Mouse (Mus musculus) C2C12 (cell line): ENCODE data around the gene Slc10a2. TPM values are rescaled to one million over a fixed set of nuclear protein-coding genes. Genes with fewer than 3 reads are reported as not detected.
"Not testable (repeated sequence)": the region's sequence is repeated elsewhere in the genome, so short reads cannot be mapped to it uniquely, and the experiment has no call there.

Experiments used
- H3K27me3 ChIP-seq: one replicate; pipeline ENCODE4 v1.6.1; 2011; ENCODE audit not compliant: control insufficient read depth, insufficient read depth, insufficient read length
- H3K36me3 ChIP-seq: one replicate; pipeline ENCODE4 v1.6.1; 2011; ENCODE audit not compliant: control insufficient read depth, insufficient read depth
- H3K4me3 ChIP-seq: one replicate; pipeline ENCODE4 v1.5.1; 2011; ENCODE audit warnings: mild to moderate bottlenecking, control low read depth; ENCODE audit not compliant: poor library complexity, insufficient read depth, severe bottlenecking
- H3K79me2 ChIP-seq: one replicate; pipeline ENCODE4 v1.6.1; 2011; ENCODE audit not compliant: control insufficient read depth, insufficient read depth
- H3K79me3 ChIP-seq: one replicate; pipeline ENCODE4 v1.6.1; 2011; ENCODE audit warnings: low read depth, control low read depth
- H3ac ChIP-seq: one replicate; pipeline ENCODE3; 2011; ENCODE audit warnings: low read depth; ENCODE audit not compliant: control insufficient read depth, insufficient read length
- CEBPB ChIP-seq: IDR thresholded peaks from one replicate; pipeline ENCODE4 v1.6.1; 2011; ENCODE audit warnings: low read depth, mild to moderate bottlenecking, control low read depth, moderate library complexity
- CTCF ChIP-seq: IDR thresholded peaks from one replicate; pipeline ENCODE4 v1.5.1; 2011; ENCODE audit not compliant: control insufficient read depth, insufficient read depth, insufficient read length
- FOSL1 ChIP-seq: IDR thresholded peaks from one replicate; pipeline ENCODE4 v1.8.0; 2011; ENCODE audit warnings: mild to moderate bottlenecking, low read length; ENCODE audit not compliant: poor library complexity, insufficient read depth, severe bottlenecking
- MAX ChIP-seq: IDR thresholded peaks from one replicate; pipeline ENCODE4 v1.6.1; 2011; ENCODE audit warnings: mild to moderate bottlenecking, control low read depth
- MYOD1 ChIP-seq: IDR thresholded peaks from one replicate; pipeline ENCODE4 v1.6.1; 2011; ENCODE audit warnings: low read depth; ENCODE audit not compliant: control insufficient read depth, insufficient read length
- MYOG ChIP-seq: IDR thresholded peaks from one replicate; pipeline ENCODE4 v1.6.1; 2011; ENCODE audit not compliant: control insufficient read depth, insufficient read length; ENCODE audit errors: extremely low read depth
- USF1 ChIP-seq: IDR thresholded peaks from one replicate; pipeline ENCODE4 v1.6.1; 2011; ENCODE audit warnings: low read depth, mild to moderate bottlenecking, control low read depth, moderate library complexity
- polyA plus RNA-seq: library from polyadenylated mRNA; unstranded; fragments of >200 nt; fragmentation: generic; extraction: Trizol; gene quantifications from one replicate; pipeline ENCODE4 v1.2.1, GENCODE M21; 2012; ENCODE audit warnings: missing spikeins

Slc10a2 gene
- polyA plus RNA-seq, 1 experiment, result not detected

GRCm38 (mm10) chr8:5058888-5059287, 46.3 kb downstream of the Slc10a2 start:
- no peaks in the 10 kb centered on the region for H3K27me3 ChIP-seq
- no peaks in the 10 kb centered on the region for H3K79me3 ChIP-seq
- no peak overlapping the region for H3ac ChIP-seq
- H3K79me2 ChIP-seq, result no peaks in the 10 kb centered on the region
- H3K36me3 ChIP-seq, result no peaks in the 10 kb centered on the region
- TF ChIP-seq CTCF, result no peak
- TF ChIP-seq MYOG, result no peak
- TF ChIP-seq FOSL1, result no peak
- no peak for TF ChIP-seq MYOD1
- no peak for TF ChIP-seq MAX
- no peak for TF ChIP-seq CEBPB
- TF ChIP-seq USF1, result no peak
- no peak overlapping the region for H3K4me3 ChIP-seq

DNA sequence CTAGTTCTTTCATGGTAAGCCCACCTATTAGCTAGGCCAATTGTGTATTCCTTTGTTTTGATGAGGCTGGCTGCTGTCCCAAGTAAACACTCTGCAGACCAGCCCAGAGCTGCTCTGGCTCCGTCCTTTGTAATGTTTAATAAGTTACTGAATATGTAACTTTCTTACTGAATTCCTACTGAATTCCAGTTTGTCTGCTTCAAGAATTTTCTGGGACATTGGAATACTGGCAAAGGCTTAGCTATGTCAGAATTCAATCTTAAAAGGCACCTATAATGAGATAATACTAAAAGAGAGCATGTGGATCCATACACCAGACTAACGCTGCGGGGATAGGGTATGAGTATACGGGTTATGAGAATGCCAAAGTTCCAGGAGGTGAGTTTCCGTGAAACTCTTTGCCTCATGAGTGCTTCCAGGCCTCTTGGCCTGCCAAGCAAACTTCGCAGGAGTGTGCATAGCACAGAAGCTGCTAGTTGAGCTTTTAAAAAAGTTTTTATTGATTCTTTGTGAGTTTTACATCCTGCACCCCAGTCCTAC, 60.7 kb downstream of the Slc10a2 start:
- H3K4me3 ChIP-seq, H3K79me3 ChIP-seq, H3K79me2 ChIP-seq, H3K36me3 ChIP-seq, H3K27me3 ChIP-seq, H3ac ChIP-seq: not testable (repeated sequence)

DNA sequence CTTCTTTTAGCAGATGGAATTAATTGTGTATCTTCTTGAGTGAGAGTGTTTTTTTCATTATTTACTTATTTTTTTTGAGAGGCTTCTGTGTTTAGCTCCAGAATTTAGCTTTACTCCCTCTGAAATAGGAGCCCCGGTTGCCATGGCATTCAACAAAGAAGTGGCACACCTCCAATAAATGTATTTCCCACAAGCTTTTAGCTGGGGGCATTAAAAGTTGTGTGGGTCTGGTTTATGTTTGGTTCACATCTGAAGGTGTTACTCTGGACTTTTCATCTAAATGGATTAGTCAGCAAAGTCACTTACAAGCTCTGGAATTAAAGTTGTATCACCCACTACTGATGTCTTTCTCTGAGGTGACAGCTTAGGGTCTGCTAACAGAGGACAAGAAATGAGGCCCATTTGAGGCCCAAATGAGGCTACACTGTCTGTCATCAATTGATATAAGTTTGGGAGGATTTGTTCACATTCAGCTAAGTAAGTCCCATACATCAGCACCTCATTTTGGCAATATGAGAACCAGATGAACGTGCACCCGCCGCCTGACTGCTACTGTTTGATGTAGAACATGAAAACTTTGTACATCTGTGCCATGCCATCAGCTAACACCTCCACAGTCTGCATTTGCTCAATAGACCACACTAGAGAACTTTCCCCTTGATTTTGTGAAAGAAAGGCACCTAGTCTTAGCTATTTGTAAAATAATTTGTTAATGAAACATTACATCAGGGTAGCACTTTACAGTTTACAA, 66.2 kb downstream of the Slc10a2 start:
- no peaks in the 10 kb centered on the region for H3K79me3 ChIP-seq
- no peak overlapping the region for H3ac ChIP-seq
- H3K36me3 ChIP-seq, result no peaks in the 10 kb centered on the region
- no peaks in the 10 kb centered on the region for H3K79me2 ChIP-seq
- TF ChIP-seq FOSL1 (no peak), MYOD1 (no peak), MYOG (no peak), USF1 (no peak), MAX (no peak), CTCF (no peak), CEBPB (no peak)
- no peaks in the 10 kb centered on the region for H3K27me3 ChIP-seq
- H3K4me3 ChIP-seq, result no peak overlapping the region
